Mouse (Mus musculus): Measurements from ENCODE around the gene Filip1. TPM values are rescaled to one million over a fixed set of nuclear protein-coding genes. Genes with fewer than 3 reads are reported as not detected.

The Filip1 gene
- total and polyA plus RNA-seq, 2 experiments from 2014 or later: 3.1 to 3.6 TPM

DNA sequence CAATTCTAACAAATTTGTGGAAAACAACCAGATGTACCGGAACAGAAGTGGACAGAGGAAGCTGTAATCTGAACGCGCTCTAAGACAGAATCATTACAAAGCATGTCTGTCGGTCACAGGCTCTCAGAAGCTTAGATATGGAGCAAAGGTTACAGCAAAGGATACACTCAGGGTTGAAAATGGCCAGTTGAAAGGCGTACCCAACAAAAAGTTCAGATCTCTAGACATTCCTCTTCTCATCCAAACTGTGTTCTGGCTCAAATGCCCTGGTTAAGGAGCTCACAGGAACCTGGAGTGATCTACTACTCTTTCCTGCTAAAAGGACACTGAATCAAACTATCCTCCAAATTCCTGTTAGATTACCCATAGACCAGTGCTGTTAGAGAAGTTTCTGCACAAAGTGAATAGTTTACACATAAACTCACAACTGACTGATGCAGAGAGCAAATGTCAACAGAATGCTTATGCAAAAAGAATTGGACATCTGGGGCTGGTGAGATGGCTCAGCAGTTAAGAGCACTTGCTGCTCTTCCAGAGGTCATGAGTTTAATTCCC is 245.6 kb downstream of the Filip1 start:
- WGBS: 93% methylated on average over 5 of the region's 5 CpGs
- Histone ChIP-seq H3K4me2 (ENCODE audit: low read depth, low read length, poor library complexity, severe bottlenecking) (no peak overlapping the region), H3K9ac (replicated peaks; ENCODE audit: low read length, poor library complexity, severe bottlenecking) (no peak overlapping the region), H3K27ac (ENCODE audit: low read depth, low read length) (no peak overlapping the region), H3K4me1 (ENCODE audit: insufficient read depth, low read length) (no peaks in the 10 kb centered on the region), H3K27me3 (ENCODE audit: insufficient read depth, low read length) (no peaks in the 10 kb centered on the region), H3K36me3 (ENCODE audit: insufficient read depth, low read length) (peaks cover 2% of the 10 kb centered on the region; the same call in 1 of the 2 replicates), H3K9me3 (ENCODE audit: low read length) (no peaks in the 10 kb centered on the region), H3K4me3 (ENCODE audit: low read depth, low read length) (no peak overlapping the region)
- ATAC-seq (ENCODE audit: low FRiP score) (no peak), DNase-seq (ENCODE audit: low spot score) (no peak)
- TF ChIP-seq CTCF (IDR thresholded peaks at IDR 0.05): no peak

DNA sequence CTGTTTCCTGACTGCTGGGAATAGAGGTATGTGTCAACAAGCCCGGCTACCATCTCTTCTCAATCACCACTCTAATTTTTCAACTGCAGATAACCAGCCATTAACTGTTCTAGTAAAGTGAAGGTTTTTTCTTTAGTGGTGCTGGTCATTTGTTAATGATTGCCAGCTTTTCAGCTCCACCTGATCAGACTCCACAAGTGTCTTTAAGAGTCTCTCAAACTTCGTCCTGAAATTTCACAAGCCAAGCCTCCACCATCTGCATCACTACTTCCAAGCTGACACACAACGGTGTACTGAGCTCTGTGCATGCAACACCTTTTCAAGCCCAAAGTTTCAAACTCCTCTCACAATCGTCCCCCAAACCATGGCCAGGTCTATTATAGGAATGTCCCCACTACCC is 247.3 kb downstream of the Filip1 start:
- 92% methylated on average over 4 of the region's 4 CpGs for WGBS
- H3K4me3 ChIP-seq (ENCODE audit: low read depth, low read length): no peak overlapping the region
- no peak for ATAC-seq (ENCODE audit: low FRiP score)

More for the DNA sequence above, 247.3 kb downstream of the Filip1 start:
- Histone ChIP-seq H3K4me2 (ENCODE audit: low read depth, low read length, poor library complexity, severe bottlenecking) (no peak overlapping the region), H3K36me3 (ENCODE audit: insufficient read depth, low read length) (no peaks in the 10 kb centered on the region), H3K9me3 (ENCODE audit: low read length) (no peaks in the 10 kb centered on the region), H3K9ac (replicated peaks; ENCODE audit: low read length, poor library complexity, severe bottlenecking) (no peak overlapping the region), H3K4me1 (ENCODE audit: insufficient read depth, low read length) (no peaks in the 10 kb centered on the region), H3K27me3 (ENCODE audit: insufficient read depth, low read length) (no peaks in the 10 kb centered on the region), H3K27ac (ENCODE audit: low read depth, low read length) (no peak overlapping the region)
- DNase-seq (ENCODE audit: low spot score): no peak
- no peak for TF ChIP-seq CTCF (IDR thresholded peaks at IDR 0.05)

Other genes starting within 250 kb of the Filip1 start
- gene Tmem30a, start 219.3 kb downstream of the Filip1 start, total RNA-seq (2014; rRNA removed): 182 TPM in 2 replicates
- gene Tmem30a, start 219.3 kb downstream of the Filip1 start, polyA plus RNA-seq (2015; fragmentation: Nextera tagmentation; extraction: Ambion mirVana): 120 and 126 TPM in 2 replicates
- 88.0 and 96.6 TPM in 2 replicates for gene Senp6, start 54.1 kb upstream of the Filip1 start, total RNA-seq (2014; rRNA removed)
- 35.9 and 43.7 TPM in 2 replicates for gene Senp6, start 54.1 kb upstream of the Filip1 start, polyA plus RNA-seq (2015; fragmentation: Nextera tagmentation; extraction: Ambion mirVana)
- 44.6 and 66.6 TPM in 2 replicates for gene Myo6, start 152.2 kb upstream of the Filip1 start, total RNA-seq (2014; rRNA removed)
- 24.6 and 25.5 TPM in 2 replicates for gene Myo6, start 152.2 kb upstream of the Filip1 start, polyA plus RNA-seq (2015; fragmentation: Nextera tagmentation; extraction: Ambion mirVana)

Data from midbrain, postnatal 0 days (tissue).